Mouse (Mus musculus): ENCODE measurements around the gene Casq2. TPM values are rescaled to one million over a fixed set of nuclear protein-coding genes. Genes with fewer than 3 reads are reported as not detected.

Casq2 gene
- polyA plus RNA-seq, 1 experiment from 2014 or later = 33.8 TPM

DNA sequence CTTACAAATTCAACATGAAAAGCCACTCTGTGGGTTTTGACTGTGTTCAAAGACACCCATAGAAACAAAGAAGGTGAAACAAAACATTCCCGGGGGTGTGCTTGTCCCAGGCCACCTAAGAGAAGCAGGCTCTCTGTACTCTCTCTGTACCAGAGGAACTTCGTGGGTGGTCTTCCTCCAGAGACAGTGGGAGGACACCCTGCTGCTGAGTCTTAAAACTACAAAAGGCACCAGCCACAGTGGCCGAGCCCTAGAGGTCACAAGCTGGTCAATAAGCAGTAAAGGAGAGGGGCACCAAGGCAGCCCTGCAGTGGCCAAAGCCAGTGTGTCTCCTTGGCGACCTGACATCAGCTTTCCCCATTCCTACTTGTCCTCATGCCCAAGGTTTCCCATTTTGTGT lies 103.8 kb downstream of the Casq2 start:
- Histone ChIP-seq H3K4me1 (ENCODE audit: control insufficient read depth, insufficient read depth, low read length) (peaks cover 51% of the 10 kb centered on the region), H3K4me2 (no peak overlapping the region), H3K4me3 (ENCODE audit: low read depth, low read length) (no peak overlapping the region), H3K9me3 (replicated peaks; ENCODE audit: control insufficient read depth, low read length) (no peaks in the 10 kb centered on the region), H3K36me3 (ENCODE audit: control insufficient read depth, insufficient read depth, low read length) (peaks cover 11% of the 10 kb centered on the region; the same call in 1 of the 2 replicates), H3K9ac (ENCODE audit: low read depth, low read length) (no peak overlapping the region), H3K27ac (ENCODE audit: low read depth, low read length) (no peak overlapping the region), H3K27me3 (ENCODE audit: control insufficient read depth, insufficient read depth, low read length) (no peaks in the 10 kb centered on the region)
- WGBS (ENCODE audit: insufficient replicate concordance) = 21% methylated on average over 4 of the region's 4 CpGs
- ATAC-seq (replicated peaks; ENCODE audit: insufficient number of reproducible peaks, low FRiP score, low TSS enrichment) = no peak

- H3K4me3 ChIP-seq (ENCODE audit: low read depth, low read length) = no peak overlapping the region
- peaks cover 57% of the 10 kb centered on the region for H3K4me1 ChIP-seq (ENCODE audit: control insufficient read depth, insufficient read depth, low read length)
- H3K9ac ChIP-seq (ENCODE audit: low read depth, low read length) = no peak overlapping the region
Observed at GRCm38 (mm10) chr3:102190642-102191041, 104.4 kb downstream of the Casq2 start.

DNA sequence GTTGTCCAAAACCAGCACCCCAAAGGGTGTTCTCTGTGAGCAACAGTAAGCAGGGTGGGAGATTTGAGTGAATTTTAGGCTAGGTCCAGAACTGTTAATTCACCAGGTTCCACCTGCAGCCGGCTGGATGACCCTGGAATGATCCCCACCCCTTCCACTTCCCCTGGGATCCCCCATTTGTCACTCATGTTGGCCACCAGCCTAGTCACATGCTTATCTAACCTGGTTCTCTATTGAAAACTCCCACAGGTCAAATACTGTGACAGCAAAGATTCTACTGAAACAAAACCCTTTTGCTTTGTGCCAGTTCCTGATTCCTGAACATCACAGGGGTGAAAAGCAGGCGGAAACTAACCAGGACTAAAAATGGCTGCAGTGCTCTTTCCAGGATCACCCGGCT lies 105.4 kb downstream of the Casq2 start:
- no peaks in the 10 kb centered on the region for H3K27me3 ChIP-seq (ENCODE audit: control insufficient read depth, insufficient read depth, low read length)
- no peak overlapping the region for H3K9ac ChIP-seq (ENCODE audit: low read depth, low read length)
- no peaks in the 10 kb centered on the region for H3K9me3 ChIP-seq (replicated peaks; ENCODE audit: control insufficient read depth, low read length)
- H3K4me2 ChIP-seq = no peak overlapping the region
- ATAC-seq (replicated peaks; ENCODE audit: insufficient number of reproducible peaks, low FRiP score, low TSS enrichment) = no peak
- H3K4me1 ChIP-seq (ENCODE audit: control insufficient read depth, insufficient read depth, low read length) = peaks cover 61% of the 10 kb centered on the region
- WGBS (ENCODE audit: insufficient replicate concordance) = 68% methylated on average over 3 of the region's 3 CpGs
- H3K4me3 ChIP-seq (ENCODE audit: low read depth, low read length) = no peak overlapping the region
- peaks cover 5% of the 10 kb centered on the region; the same call in 1 of the 2 replicates for H3K36me3 ChIP-seq (ENCODE audit: control insufficient read depth, insufficient read depth, low read length)
- H3K27ac ChIP-seq (ENCODE audit: low read depth, low read length) = no peak overlapping the region; the same call in 1 of the 2 replicates

More at GRCm38 (mm10) chr3:102190642-102191041, 104.4 kb downstream of the Casq2 start:
- Histone ChIP-seq H3K27ac (ENCODE audit: low read depth, low read length) (no peak overlapping the region), H3K9me3 (replicated peaks; ENCODE audit: control insufficient read depth, low read length) (no peaks in the 10 kb centered on the region), H3K36me3 (ENCODE audit: control insufficient read depth, insufficient read depth, low read length) (peaks cover 11% of the 10 kb centered on the region; the same call in 1 of the 2 replicates), H3K27me3 (ENCODE audit: control insufficient read depth, insufficient read depth, low read length) (no peaks in the 10 kb centered on the region), H3K4me2 (no peak overlapping the region)
- no peak for ATAC-seq (replicated peaks; ENCODE audit: insufficient number of reproducible peaks, low FRiP score, low TSS enrichment)

DNA sequence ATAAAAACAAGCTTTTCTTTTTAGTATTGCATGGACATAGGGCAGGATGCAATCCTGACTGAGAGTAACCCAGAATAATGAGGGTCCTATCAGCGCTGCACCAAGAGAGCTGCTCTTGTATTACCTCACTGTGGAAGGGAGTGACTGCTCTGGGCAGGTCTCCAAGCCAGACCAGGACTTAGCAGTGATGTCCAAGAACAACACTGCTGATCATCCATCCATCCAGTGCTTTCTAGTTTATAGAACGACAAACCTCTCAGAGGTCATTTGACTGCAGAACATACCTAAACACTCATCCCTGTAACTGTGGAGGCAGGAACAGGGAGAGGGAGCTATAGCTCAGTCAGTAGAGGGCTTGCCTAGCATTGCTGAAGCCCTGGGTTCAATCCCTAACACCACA lies 106.4 kb downstream of the Casq2 start:
- Histone ChIP-seq H3K27me3 (ENCODE audit: control insufficient read depth, insufficient read depth, low read length) (no peaks in the 10 kb centered on the region), H3K9ac (ENCODE audit: low read depth, low read length) (no peak overlapping the region), H3K9me3 (replicated peaks; ENCODE audit: control insufficient read depth, low read length) (no peaks in the 10 kb centered on the region), H3K27ac (ENCODE audit: low read depth, low read length) (0 out of 2 replicates have a peak overlapping the region, but pooled peaks have one; percentile 74), H3K36me3 (ENCODE audit: control insufficient read depth, insufficient read depth, low read length) (no peaks in the 10 kb centered on the region; the same call in 1 of the 2 replicates), H3K4me2 (peak overlapping the region; percentile 60; the same call in 1 of the 2 replicates), H3K4me3 (ENCODE audit: low read depth, low read length) (no peak overlapping the region), H3K4me1 (ENCODE audit: control insufficient read depth, insufficient read depth, low read length) (peaks cover 71% of the 10 kb centered on the region)
- ATAC-seq (replicated peaks; ENCODE audit: insufficient number of reproducible peaks, low FRiP score, low TSS enrichment) = peak; percentile 47; the same call in 1 of the 2 replicates
- 50% methylated on average over 2 of the region's 2 CpGs for WGBS (ENCODE audit: insufficient replicate concordance)

- Histone ChIP-seq H3K27ac (ENCODE audit: low read depth, low read length) (peak overlapping the region; percentile 74), H3K4me1 (ENCODE audit: control insufficient read depth, insufficient read depth, low read length) (peaks cover 78% of the 10 kb centered on the region), H3K27me3 (ENCODE audit: control insufficient read depth, insufficient read depth, low read length) (no peaks in the 10 kb centered on the region), H3K4me2 (peak overlapping the region; percentile 60), H3K9ac (ENCODE audit: low read depth, low read length) (peak overlapping the region; percentile 43), H3K4me3 (ENCODE audit: low read depth, low read length) (peak overlapping the region; percentile 13; the same call in 1 of the 2 replicates), H3K36me3 (ENCODE audit: control insufficient read depth, insufficient read depth, low read length) (no peaks in the 10 kb centered on the region; the same call in 1 of the 2 replicates), H3K9me3 (replicated peaks; ENCODE audit: control insufficient read depth, low read length) (no peaks in the 10 kb centered on the region)
- ATAC-seq (replicated peaks; ENCODE audit: insufficient number of reproducible peaks, low FRiP score, low TSS enrichment) = peak; percentile 28; the same call in 1 of the 2 replicates
- WGBS (ENCODE audit: insufficient replicate concordance) = 7% methylated on average over 19 of the region's 20 CpGs
Observed at GRCm38 (mm10) chr3:102193488-102194290, 107.5 kb downstream of the Casq2 start.

DNA sequence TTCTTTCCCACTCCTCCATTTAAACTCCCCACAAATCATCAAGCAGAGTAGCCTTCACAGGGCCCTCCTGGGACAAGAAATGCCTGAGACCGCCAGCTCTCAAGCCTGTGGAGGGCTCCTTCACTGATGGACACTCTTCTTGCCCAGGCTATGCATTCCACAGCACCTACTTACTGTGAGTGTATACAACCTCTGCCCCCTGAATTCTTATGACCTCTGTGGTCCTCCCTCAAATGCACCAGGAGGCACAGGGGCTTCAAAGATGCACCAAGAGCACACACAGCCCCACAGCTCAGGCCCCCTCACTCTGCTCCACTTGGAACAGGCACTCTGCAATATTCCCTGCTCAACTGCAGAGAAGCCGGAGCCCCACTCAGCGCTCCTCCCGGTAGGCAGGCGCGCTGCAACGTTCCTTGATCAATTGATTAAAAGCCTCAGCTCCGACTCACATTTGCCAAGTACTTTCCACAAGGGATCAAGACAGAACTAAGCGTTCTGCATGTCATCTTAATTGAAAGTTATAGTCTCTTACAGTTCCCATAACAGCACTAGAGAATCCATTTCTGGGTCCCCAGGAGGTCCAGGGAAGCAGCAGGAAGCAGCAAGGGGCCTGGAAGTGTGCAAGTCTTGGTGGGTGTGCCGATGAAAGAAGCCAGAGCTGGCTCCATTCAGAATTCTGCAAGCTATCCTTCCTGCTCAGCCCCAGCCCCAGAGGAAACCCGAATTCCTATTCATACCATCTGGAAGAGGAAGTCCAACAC lies 108.3 kb downstream of the Casq2 start:
- no peaks in the 10 kb centered on the region; the same call in 1 of the 2 replicates for H3K36me3 ChIP-seq (ENCODE audit: control insufficient read depth, insufficient read depth, low read length)
- ATAC-seq (replicated peaks; ENCODE audit: insufficient number of reproducible peaks, low FRiP score, low TSS enrichment) = no peak
- H3K4me1 ChIP-seq (ENCODE audit: control insufficient read depth, insufficient read depth, low read length) = peaks cover 80% of the 10 kb centered on the region
- peak overlapping the region; percentile 17 for H3K9ac ChIP-seq (ENCODE audit: low read depth, low read length)
- no peaks in the 10 kb centered on the region for H3K27me3 ChIP-seq (ENCODE audit: control insufficient read depth, insufficient read depth, low read length)
- H3K27ac ChIP-seq (ENCODE audit: low read depth, low read length) = peak overlapping the region; percentile 74
- WGBS (ENCODE audit: insufficient replicate concordance) = 13% methylated on average over 11 of the region's 11 CpGs
- peak overlapping the region; percentile 60 for H3K4me2 ChIP-seq
- no peaks in the 10 kb centered on the region for H3K9me3 ChIP-seq (replicated peaks; ENCODE audit: control insufficient read depth, low read length)
- no peak overlapping the region for H3K4me3 ChIP-seq (ENCODE audit: low read depth, low read length)

GRCm38 (mm10) chr3:102195762-102196161 lies 109.5 kb downstream of the Casq2 start:
- Histone ChIP-seq H3K27me3 (ENCODE audit: control insufficient read depth, insufficient read depth, low read length) (no peaks in the 10 kb centered on the region), H3K4me1 (ENCODE audit: control insufficient read depth, insufficient read depth, low read length) (peaks cover 89% of the 10 kb centered on the region), H3K4me2 (no peak overlapping the region), H3K9me3 (replicated peaks; ENCODE audit: control insufficient read depth, low read length) (no peaks in the 10 kb centered on the region), H3K27ac (ENCODE audit: low read depth, low read length) (no peak overlapping the region), H3K36me3 (ENCODE audit: control insufficient read depth, insufficient read depth, low read length) (no peaks in the 10 kb centered on the region; the same call in 1 of the 2 replicates), H3K4me3 (ENCODE audit: low read depth, low read length) (no peak overlapping the region), H3K9ac (ENCODE audit: low read depth, low read length) (no peak overlapping the region)
- ATAC-seq (replicated peaks; ENCODE audit: insufficient number of reproducible peaks, low FRiP score, low TSS enrichment) = no peak
- WGBS (ENCODE audit: insufficient replicate concordance) = 42% methylated on average over 2 of the region's 2 CpGs
